Mouse (Mus musculus): ENCODE measurements around the gene Actr3.
"Not testable (repeated sequence)": the region's sequence is repeated elsewhere in the genome, so short reads cannot be mapped to it uniquely, and the experiment has no call there.

Actr3 gene

DNA sequence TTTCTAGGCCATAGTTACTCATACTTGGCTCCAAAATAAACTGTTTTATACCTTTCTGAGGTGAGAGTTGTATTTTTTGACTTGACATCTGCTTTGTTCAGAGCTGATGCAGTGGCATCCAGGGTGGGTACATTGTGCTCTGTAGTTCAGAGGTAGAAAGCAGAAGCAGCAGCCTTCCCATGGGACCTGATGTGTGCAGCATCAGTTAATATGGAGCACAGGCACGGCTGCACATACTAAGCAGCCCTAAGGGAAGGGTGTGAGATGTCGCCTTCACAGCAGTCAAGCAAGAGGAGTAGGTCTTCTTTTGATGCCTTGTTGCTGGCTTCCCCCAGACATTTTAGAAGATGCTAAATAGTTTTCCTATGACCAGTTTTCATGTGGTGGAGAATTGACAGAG, 3.3 kb upstream of the Actr3 start:
- no peak for DNase-seq (ENCODE audit: low read depth, low spot score)

DNA sequence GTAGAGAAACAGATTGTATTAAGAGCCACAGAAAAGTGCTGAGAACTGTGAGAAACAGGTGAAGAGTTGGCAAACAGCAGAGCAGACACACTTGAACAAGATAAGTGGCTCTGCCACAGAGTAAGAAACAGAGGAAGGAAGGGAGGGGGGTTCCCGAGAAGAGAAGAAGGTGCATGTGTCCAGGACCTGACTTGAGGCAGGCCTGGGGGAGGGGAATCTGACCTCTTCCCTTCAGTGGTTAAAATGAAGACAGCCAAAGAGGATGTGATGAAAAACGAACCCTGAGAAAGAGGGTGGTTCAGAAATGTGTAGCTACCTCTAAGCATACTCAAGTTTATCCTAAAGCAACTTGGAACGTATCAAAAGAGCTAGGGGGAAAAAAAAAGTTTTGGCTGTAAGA, 2.4 kb upstream of the Actr3 start:
- DNase-seq (ENCODE audit: low read depth, low spot score), result no peak

DNA sequence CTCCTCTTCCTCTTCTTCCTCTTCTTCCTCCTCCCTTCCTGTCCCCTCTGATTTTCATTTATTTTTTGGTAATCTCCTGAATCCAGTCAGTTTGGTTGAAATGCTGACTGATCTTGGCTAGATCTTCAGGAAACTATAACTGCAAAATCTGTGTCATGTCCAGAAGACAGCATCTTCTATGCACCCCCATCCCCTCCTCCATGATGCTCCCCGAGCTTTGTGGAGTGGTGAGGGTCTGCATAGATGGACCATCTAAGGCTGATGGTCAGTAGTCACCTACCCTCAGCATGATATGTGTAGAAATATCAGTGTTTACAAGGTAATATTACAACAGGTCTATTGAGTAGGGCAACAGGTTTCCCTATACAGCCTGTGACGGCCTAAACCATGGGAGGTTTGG, 1.6 kb upstream of the Actr3 start:
- no peak for DNase-seq (ENCODE audit: low read depth, low spot score)

DNA sequence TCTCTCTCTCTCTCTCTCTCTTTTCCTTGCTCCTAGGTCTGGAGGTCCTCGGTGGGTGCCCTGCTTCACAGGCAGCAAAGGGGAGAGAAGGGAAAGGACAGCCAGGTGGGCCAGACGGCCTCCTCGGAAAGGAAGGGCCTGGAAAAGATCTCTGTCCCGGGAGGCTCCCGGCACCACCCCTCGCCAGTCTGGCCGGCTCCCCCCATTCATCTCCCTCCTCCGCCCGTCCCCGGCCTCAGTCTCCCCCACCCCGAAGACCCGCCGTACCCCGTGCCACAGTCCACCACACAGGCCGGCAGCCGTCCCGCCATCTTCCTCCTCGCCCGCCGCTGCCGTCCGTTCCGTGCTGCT, 534 bp downstream of the Actr3 start:
- DNase-seq (ENCODE audit: low read depth, low spot score), result peak; percentile 8

- DNase-seq (ENCODE audit: low read depth, low spot score), result peak; percentile 32
Measured at GRCm38 (mm10) chr1:125434485-125435001, 984 bp downstream of the Actr3 start.

GRCm38 (mm10) chr1:125431286-125431685, 4.2 kb downstream of the Actr3 start:
- no peak for DNase-seq (ENCODE audit: low read depth, low spot score)

GRCm38 (mm10) chr1:125430737-125431136, 4.8 kb downstream of the Actr3 start:
- no peak for DNase-seq (ENCODE audit: low read depth, low spot score)

DNA sequence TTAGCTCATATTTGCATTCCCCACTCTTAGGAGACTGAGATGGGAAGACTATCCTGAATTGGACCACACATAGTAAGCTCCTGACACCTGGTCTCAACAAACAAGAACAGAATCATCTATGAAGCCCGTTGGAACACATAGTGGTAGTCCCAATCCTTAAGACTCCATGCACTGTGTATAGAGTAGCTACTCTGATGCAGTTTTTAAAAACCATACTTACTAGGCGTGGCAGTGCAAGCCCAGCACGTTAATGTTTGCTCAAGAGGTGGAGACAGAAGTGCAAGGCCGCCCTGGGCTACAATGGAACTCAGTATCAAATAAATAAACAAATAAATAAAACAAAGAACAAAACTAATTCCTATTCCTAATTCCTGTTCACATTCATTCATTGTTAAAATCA, 5.5 kb downstream of the Actr3 start:
- no peak for DNase-seq (ENCODE audit: low read depth, low spot score)

DNA sequence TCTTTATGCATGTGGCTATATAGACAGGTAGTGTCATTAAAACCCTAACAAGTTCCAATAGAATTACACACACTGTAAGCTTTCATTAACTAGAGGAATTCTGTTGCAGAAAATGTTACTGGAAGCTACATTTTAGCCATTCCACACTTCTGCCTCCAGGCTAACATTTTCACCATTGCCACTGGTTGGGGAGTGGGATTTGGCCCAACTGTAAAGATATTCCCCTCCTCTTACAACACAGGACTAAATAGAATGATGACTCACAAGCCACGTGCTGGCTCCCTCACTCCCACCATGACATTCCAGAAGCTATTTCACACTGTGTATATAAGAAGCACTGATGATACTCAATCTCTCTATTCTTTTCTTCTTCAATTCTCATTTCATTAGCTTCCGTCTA, 7.2 kb downstream of the Actr3 start:
- no peak for DNase-seq (ENCODE audit: low read depth, low spot score)

- no peak for DNase-seq (ENCODE audit: low read depth, low spot score)
Measured at GRCm38 (mm10) chr1:125426387-125427045, 9.0 kb downstream of the Actr3 start.

DNA sequence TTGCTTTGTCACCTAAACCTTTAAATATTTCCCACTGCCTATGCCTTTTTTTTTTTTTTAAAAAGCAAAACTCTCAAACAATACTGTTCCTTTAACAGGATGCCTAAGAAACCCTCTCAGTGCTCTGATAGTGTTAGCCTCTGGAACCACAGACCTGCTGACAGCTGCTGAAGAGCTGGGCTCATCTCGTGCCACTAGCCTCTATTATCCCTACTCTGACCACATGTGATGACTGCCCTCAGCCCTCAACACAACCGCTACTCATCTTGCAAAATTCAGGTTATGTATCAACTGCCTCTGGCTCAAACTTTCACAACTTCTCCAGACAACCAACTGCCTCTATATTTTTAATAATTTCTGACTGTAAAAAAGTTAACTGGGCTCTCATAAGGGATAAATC, 15.6 kb downstream of the Actr3 start:
- no peak for DNase-seq (ENCODE audit: low read depth, low spot score)

DNA sequence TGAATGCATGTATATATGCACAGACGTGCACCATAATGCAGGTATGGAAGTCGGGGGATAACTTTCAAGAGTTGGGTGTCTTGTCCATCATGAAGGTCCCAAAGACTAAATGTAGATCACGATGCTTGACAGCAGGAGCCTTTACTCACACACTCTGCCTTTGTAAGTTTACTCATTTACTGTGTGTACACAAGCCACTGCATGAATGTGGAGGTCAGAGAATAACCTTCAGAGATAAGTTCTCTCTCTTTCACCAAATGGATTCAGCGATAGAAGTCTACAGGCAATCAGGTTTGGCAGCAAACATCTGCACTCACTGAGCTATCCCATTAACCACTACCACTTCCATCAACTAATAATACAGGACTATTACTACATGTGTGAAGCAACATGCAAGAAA, 16.8 kb downstream of the Actr3 start:
- DNase-seq (ENCODE audit: low read depth, low spot score), result no peak

GRCm38 (mm10) chr1:125407220-125407619, 28.3 kb downstream of the Actr3 start:
- no peak for DNase-seq (ENCODE audit: low read depth, low spot score)

GRCm38 (mm10) chr1:125395391-125395790, 40.1 kb downstream of the Actr3 start:
- no peak for DNase-seq (ENCODE audit: low read depth, low spot score)

DNA sequence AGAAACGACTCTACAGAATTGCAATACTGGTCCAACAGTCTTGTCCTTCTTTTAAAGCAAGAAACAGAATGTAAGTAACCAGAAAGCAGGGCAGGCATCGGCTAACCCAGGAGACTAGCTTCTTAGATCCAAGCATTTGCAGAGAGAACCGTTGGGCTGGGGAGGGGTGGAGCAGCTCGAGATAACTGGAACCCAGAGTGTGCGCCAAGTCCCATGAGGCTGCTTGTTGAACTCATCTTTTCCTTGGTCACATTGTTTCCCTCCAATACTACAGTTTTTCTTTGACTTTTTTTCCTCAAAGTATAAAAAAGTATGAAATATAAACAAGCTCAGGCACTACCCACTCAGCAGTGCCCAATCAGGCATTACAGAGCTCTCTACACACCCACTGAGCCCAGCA, 42.2 kb downstream of the Actr3 start:
- not testable (repeated sequence) for DNase-seq (ENCODE audit: low read depth, low spot score)

DNA sequence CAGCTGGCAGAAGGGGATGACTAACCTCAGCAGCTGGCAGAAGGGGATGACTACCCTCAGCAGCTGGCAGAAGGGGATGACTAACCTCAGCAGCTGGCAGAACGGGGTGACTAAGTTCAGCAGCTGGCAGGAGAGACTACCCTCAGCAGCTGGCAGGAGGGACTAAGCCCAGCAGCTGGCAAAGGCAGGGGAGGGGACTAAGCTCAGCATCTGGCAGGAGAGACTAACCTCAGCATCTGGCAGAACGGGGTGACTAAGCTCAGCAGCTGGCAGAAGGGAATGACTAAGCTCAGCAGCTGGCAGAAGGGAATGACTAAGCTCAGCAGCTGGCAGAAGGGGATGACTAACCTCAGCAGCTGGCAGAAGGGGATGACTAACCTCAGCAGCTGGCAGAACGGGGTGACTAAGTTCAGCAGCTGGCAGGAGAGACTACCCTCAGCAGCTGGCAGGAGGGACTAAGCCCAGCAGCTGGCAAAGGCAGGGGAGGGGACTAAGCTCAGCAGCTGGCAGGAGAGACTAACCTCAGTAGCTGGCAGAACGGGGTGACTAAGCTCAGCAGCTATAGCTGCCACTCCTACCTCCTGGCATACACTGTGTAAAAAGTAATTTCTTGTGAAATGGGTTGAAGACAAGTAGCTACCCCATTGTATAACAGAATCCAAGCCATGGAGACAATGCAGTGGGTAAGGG, 45.3 kb downstream of the Actr3 start:
- DNase-seq (ENCODE audit: low read depth, low spot score), result not testable (repeated sequence)

GRCm38 (mm10) chr1:125389634-125390033, 45.9 kb downstream of the Actr3 start:
- DNase-seq (ENCODE audit: low read depth, low spot score), result not testable (repeated sequence)

GRCm38 (mm10) chr1:125388370-125388769, 47.2 kb downstream of the Actr3 start:
- no peak for DNase-seq (ENCODE audit: low read depth, low spot score)

DNA sequence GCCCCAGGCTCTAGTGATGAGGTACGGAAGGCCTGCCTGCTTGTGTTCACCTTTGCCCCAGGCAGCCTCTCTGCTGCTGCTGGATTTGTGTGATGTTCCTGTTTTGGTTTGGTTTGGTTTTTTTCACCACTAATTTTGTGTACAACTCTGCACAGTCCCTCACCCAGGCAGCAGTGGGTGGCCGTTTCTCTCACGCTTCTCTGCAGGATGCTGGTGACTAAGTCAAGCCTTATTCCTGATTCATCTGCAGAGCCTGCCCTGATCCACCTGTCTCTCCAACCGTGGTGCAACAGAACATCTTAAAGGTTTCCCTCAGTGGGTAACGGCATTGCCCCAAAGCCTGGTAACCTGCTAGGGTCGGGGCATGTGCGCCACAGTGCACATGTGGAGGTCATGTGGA, 49.3 kb downstream of the Actr3 start:
- DNase-seq (ENCODE audit: low read depth, low spot score), result no peak

DNA sequence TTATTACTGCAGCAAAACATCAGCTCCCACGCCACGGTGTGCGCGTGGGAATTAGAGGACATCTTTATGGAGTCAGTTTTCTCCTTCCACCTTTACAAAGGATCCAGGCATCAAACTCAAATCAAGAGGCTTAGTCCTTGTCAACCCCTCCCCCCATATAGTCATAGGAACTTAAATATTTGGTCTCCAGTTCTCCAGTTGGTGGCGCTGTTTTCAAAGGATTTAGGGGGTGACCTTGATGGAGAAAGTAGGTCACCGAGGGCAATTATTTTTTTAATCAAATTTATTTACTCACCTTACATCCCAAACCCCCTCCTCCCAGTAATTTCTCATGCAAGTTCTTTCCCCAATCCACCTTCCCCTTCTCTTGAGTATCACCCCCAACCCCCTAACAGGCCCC, 52.9 kb downstream of the Actr3 start:
- no peak for DNase-seq (ENCODE audit: low read depth, low spot score)

DNA sequence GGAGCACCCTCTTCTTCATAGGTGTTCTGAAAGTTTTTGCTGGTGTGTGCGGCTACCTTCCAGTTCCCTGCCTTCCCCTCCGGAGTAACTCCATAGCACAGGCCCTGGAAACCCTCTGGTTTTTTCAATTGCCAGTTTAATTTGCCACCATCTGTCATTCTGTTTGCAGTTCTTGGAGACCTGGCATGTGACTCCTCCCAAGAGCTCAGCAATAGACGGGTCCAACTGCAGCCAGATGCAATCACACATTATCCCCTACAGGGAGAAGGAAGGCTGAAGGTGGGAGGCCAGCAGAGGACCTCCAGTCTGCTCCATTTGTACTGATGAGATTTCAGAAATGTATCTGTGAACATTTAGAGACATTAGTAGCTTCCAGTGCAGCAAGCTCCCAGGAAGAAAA, 56.6 kb downstream of the Actr3 start:
- no peak for DNase-seq (ENCODE audit: low read depth, low spot score)

- no peak for DNase-seq (ENCODE audit: low read depth, low spot score)
Measured at GRCm38 (mm10) chr1:125372855-125373254, 62.7 kb downstream of the Actr3 start.

- DNase-seq (ENCODE audit: low read depth, low spot score), result peak; percentile 76
Measured at GRCm38 (mm10) chr1:125370779-125371178, 64.7 kb downstream of the Actr3 start.
